Comparison of ENCODE assay signal across 13 mouse cellular contexts in the genomic region with DNA sequence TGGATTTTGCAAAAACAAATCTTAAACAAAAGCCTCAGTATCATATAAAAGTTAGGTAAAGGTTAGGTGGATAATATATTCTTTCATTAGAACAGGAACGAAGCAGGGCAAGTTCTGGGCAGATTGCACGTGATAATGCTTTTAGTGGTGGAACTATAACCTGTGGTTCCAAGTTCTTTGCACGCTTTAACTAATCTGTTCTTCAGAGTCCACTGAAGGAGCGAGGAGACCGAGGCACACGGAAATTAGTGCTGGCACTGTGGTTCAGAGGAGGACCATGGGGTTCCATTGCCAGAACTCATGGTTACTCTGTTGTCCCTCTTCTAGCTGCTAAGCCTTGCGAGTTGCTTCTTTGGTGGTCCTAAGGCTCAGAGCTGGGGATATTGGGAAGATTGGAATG.
"Had no signal": no experiment of that assay in that cellular context is flagged by ENCODE, and none has a peak within 500 bp of the region (broad histone marks: within the 10 kb centered on the region; RNA-seq: fewer than 3 reads in every experiment).

No protein-coding gene starts in this region.

- H3K9ac ChIP-seq: limb, embryonic 13.5 days; liver, embryonic 12.5 days; liver, embryonic 15.5 days; lung, embryonic 15.5 days; stomach, embryonic 15.5 days had no signal

- H3K27me3 ChIP-seq: limb, embryonic 13.5 days; liver, embryonic 12.5 days; liver, embryonic 15.5 days; lung, embryonic 15.5 days; stomach, embryonic 15.5 days had no signal

- H3K36me3 ChIP-seq: limb, embryonic 13.5 days; liver, embryonic 12.5 days; liver, embryonic 15.5 days; lung, embryonic 15.5 days; stomach, embryonic 15.5 days had no signal

- H3K4me1 ChIP-seq: liver, embryonic 15.5 days; stomach, embryonic 15.5 days had no signal

- H3K9me3 ChIP-seq: limb, embryonic 10.5 days; liver, embryonic 12.5 days; liver, embryonic 15.5 days; lung, embryonic 15.5 days; stomach, embryonic 15.5 days had no signal

- DNase-seq: kidney, postnatal 25 days; liver; lung, postnatal 10 days; midbrain, embryonic 14.5 days had no signal

- ATAC-seq: intestine, postnatal 0 days; liver, embryonic 12.5 days had no signal

- H3K27ac ChIP-seq: kidney, postnatal 0 days; limb, embryonic 10.5 days; limb, embryonic 13.5 days; liver, embryonic 12.5 days; liver, embryonic 15.5 days; lung, embryonic 15.5 days; stomach, embryonic 15.5 days had no signal

- H3K4me3 ChIP-seq: limb, embryonic 10.5 days; limb, embryonic 13.5 days; liver, embryonic 12.5 days; liver, embryonic 15.5 days; lung, embryonic 15.5 days; stomach, embryonic 15.5 days had no signal

- H3K4me2 ChIP-seq: limb, embryonic 13.5 days; liver, embryonic 12.5 days; liver, embryonic 15.5 days; lung, embryonic 15.5 days; midbrain, embryonic 11.5 days; stomach, embryonic 15.5 days had no signal
